Mouse (Mus musculus) liver, embryonic 12.5 days (tissue): ENCODE results near the gene Evi2. TPM values are rescaled to one million over a fixed set of nuclear protein-coding genes. Genes with fewer than 3 reads are reported as not detected.

Source experiments
- ATAC-seq: fragments of 200-750 bp; cut with Nextera tagmentation; 2 replicates; pipeline ENCODE4 v1.8.0; 2017; ENCODE audit warnings: moderate number of reproducible peaks, mild to moderate bottlenecking, moderate library complexity
- H3K27ac ChIP-seq: fragments of 300-500 bp; sonication (generic); 2 replicates; pipeline ENCODE4 v1.5.1; 2016; ENCODE audit warnings: mild to moderate bottlenecking
- H3K27me3 ChIP-seq: fragments of 300-500 bp; sonication (generic); replicated peaks from 2 replicates; pipeline ENCODE4 v1.6.1; 2016; ENCODE audit warnings: mild to moderate bottlenecking, moderate library complexity
- H3K36me3 ChIP-seq: fragments of 300-500 bp; sonication (generic); 2 replicates; pipeline ENCODE4 v1.6.1; 2016; ENCODE audit warnings: mild to moderate bottlenecking, moderate library complexity
- H3K4me1 ChIP-seq: fragments of 300-500 bp; sonication (generic); 2 replicates; pipeline ENCODE4 v1.6.1; 2016
- H3K4me2 ChIP-seq: fragments of 300-500 bp; sonication (generic); 2 replicates; pipeline ENCODE4 v1.6.1; 2016; ENCODE audit warnings: mild to moderate bottlenecking, moderate library complexity
- H3K4me3 ChIP-seq: fragments of 300-500 bp; sonication (generic); 2 replicates; pipeline ENCODE4 v1.5.1; 2016; ENCODE audit warnings: mild to moderate bottlenecking, moderate library complexity
- H3K9ac ChIP-seq: fragments of 300-500 bp; sonication (generic); 2 replicates; pipeline ENCODE4 v1.6.1; 2016; ENCODE audit warnings: mild to moderate bottlenecking, moderate library complexity
- H3K9me3 ChIP-seq: fragments of 300-500 bp; sonication (generic); replicated peaks from 2 replicates; pipeline ENCODE4 v1.6.1; 2016; ENCODE audit warnings: mild to moderate bottlenecking, moderate library complexity
- WGBS: fragments of 180-500 bp; shearing (Covaris S2); methylation state at CpG from one replicate; pipeline ENCODE4 v1.1.7; 2016; ENCODE audit not compliant: insufficient replicate concordance; 5-methylcytosine and 5-hydroxymethylcytosine counted together
- polyA plus RNA-seq: library from polyadenylated mRNA; unstranded; fragments of >200 nt; fragmentation: Nextera tagmentation; extraction: Ambion mirVana; gene quantifications from 2 replicates; pipeline ENCODE4 v1.2.1, GENCODE M21; 2016

Gene Evi2
- polyA plus RNA-seq: 0.66 and 0.77 TPM in 2 replicates

GRCm38 (mm10) chr11:79530333-79530761 is at the start of gene Evi2, which contains the start of gene Evi2a:
TSS of gene Evi2 (minus strand) at chr11:79530589.
TSS of gene Evi2a (minus strand) at chr11:79530609.
- Histone ChIP-seq H3K4me1 (peaks cover 71% of the 10 kb centered on the region), H3K9ac (peak within 1 kb of the TSS; percentile 4; the same call in 1 of the 2 replicates), H3K27ac (no peak within 1 kb of the TSS), H3K4me3 (peak within 1 kb of the TSS; percentile 9; the same call in 1 of the 2 replicates), H3K4me2 (peak within 1 kb of the TSS; percentile 41), H3K36me3 (peaks cover 4% of the 10 kb centered on the region; the same call in 1 of the 2 replicates), H3K27me3 (no peaks in the 10 kb centered on the region), H3K9me3 (no peaks in the 10 kb centered on the region)
- WGBS: 34% methylated on average over 7 of the region's 7 CpGs
- no peak for ATAC-seq

- ATAC-seq: no peak
- peaks cover 15% of the 10 kb centered on the region for H3K4me1 ChIP-seq
These were observed 47.4 kb upstream of the Evi2 start for GRCm38 (mm10) chr11:79577741-79578140.

GRCm38 (mm10) chr11:79575383-79576073 is 45.1 kb upstream of the Evi2 start:
- peaks cover 24% of the 10 kb centered on the region for H3K36me3 ChIP-seq
- no peak overlapping the region for H3K4me3 ChIP-seq
- H3K27ac ChIP-seq: no peak overlapping the region
- H3K4me2 ChIP-seq: no peak overlapping the region
- WGBS: 81% methylated on average over 14 of the region's 14 CpGs
- peaks cover 14% of the 10 kb centered on the region for H3K4me1 ChIP-seq
- H3K27me3 ChIP-seq: no peaks in the 10 kb centered on the region
- H3K9ac ChIP-seq: no peak overlapping the region
- H3K9me3 ChIP-seq: no peaks in the 10 kb centered on the region
- ATAC-seq: no peak

More at GRCm38 (mm10) chr11:79577741-79578140, 47.4 kb upstream of the Evi2 start:
- Histone ChIP-seq H3K4me3 (no peak overlapping the region), H3K36me3 (peaks cover 11% of the 10 kb centered on the region), H3K27me3 (no peaks in the 10 kb centered on the region), H3K9me3 (no peaks in the 10 kb centered on the region), H3K27ac (no peak overlapping the region), H3K4me2 (no peak overlapping the region), H3K9ac (no peak overlapping the region)
- WGBS: 33% methylated on average over 5 of the region's 5 CpGs

DNA sequence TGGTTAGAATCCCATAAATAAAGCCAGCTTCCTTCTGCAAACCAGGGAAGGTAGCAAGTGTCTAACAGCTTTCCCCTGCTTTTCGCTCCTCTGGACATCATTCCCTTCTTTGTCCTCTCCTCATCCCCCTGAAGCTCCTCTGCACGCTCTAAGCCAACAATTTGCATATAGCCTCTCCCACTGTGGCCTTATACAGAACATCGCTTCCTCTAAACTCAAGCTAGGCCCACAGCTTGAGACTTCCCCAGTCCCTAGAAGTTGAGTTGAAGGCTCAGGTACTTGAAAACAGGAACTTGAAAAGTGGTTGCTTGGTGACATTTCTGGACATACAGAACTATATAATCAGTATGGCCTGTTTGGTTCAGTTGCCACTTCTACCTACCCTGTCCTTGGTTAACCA is 43.4 kb upstream of the Evi2 start:
- H3K9me3 ChIP-seq: no peaks in the 10 kb centered on the region
- no peak for ATAC-seq
- 71% methylated on average over 3 of the region's 3 CpGs for WGBS
- no peak overlapping the region for H3K27ac ChIP-seq
- H3K27me3 ChIP-seq: no peaks in the 10 kb centered on the region
- H3K9ac ChIP-seq: no peak overlapping the region
- H3K4me1 ChIP-seq: peaks cover 8% of the 10 kb centered on the region; the same call in 1 of the 2 replicates
- H3K4me3 ChIP-seq: no peak overlapping the region
- no peak overlapping the region for H3K4me2 ChIP-seq
- peaks cover 38% of the 10 kb centered on the region for H3K36me3 ChIP-seq

DNA sequence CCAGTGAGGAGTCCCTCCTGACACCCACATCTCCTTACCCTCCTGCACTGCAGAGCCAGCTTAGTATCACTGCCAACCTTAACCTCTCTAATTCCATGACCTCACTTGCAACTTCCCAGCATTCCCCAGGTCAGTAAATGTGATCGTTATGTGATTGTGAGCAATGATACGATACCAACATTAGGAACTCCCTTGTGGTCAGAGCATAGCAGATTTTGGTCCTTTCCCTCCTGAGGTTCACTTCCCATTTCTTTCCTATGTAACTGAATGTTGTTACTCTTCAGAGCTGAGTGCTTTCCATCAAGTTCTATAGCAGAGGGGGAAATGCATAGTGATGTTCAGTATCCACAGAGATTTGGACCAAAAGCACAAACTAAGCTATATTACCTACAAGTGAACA is 39.9 kb upstream of the Evi2 start:
- no peak for ATAC-seq
- Histone ChIP-seq H3K36me3 (peaks cover 54% of the 10 kb centered on the region), H3K9me3 (no peaks in the 10 kb centered on the region), H3K9ac (no peak overlapping the region), H3K27ac (no peak overlapping the region), H3K4me3 (no peak overlapping the region), H3K27me3 (no peaks in the 10 kb centered on the region), H3K4me1 (no peaks in the 10 kb centered on the region), H3K4me2 (no peak overlapping the region)
- WGBS: 84% methylated on average over 2 of the region's 2 CpGs

- no peak for ATAC-seq
- Histone ChIP-seq H3K4me2 (no peak overlapping the region), H3K27ac (no peak overlapping the region), H3K27me3 (no peaks in the 10 kb centered on the region), H3K4me1 (no peaks in the 10 kb centered on the region), H3K9ac (no peak overlapping the region), H3K4me3 (no peak overlapping the region), H3K9me3 (no peaks in the 10 kb centered on the region), H3K36me3 (peaks cover 61% of the 10 kb centered on the region)
- 83% methylated on average over 11 of the region's 11 CpGs for WGBS
These were observed 38.0 kb upstream of the Evi2 start for GRCm38 (mm10) chr11:79568197-79568911.

- no peaks in the 10 kb centered on the region for H3K9me3 ChIP-seq
- H3K4me3 ChIP-seq: no peak overlapping the region
- no peaks in the 10 kb centered on the region for H3K27me3 ChIP-seq
- WGBS: 44% methylated on average over 1 of the region's 1 CpGs
- H3K36me3 ChIP-seq: peaks cover 62% of the 10 kb centered on the region
- ATAC-seq: no peak
- H3K27ac ChIP-seq: no peak overlapping the region
- H3K4me1 ChIP-seq: no peaks in the 10 kb centered on the region
- H3K4me2 ChIP-seq: no peak overlapping the region
- no peak overlapping the region for H3K9ac ChIP-seq
These were observed 36.6 kb upstream of the Evi2 start for GRCm38 (mm10) chr11:79566947-79567346.

GRCm38 (mm10) chr11:79563493-79563892 is 33.1 kb upstream of the Evi2 start:
- Histone ChIP-seq H3K4me1 (no peaks in the 10 kb centered on the region), H3K4me3 (no peak overlapping the region), H3K4me2 (no peak overlapping the region), H3K9ac (no peak overlapping the region), H3K27ac (no peak overlapping the region), H3K9me3 (no peaks in the 10 kb centered on the region), H3K36me3 (peaks cover 55% of the 10 kb centered on the region), H3K27me3 (no peaks in the 10 kb centered on the region)
- WGBS: 80% methylated on average over 7 of the region's 7 CpGs
- no peak for ATAC-seq

DNA sequence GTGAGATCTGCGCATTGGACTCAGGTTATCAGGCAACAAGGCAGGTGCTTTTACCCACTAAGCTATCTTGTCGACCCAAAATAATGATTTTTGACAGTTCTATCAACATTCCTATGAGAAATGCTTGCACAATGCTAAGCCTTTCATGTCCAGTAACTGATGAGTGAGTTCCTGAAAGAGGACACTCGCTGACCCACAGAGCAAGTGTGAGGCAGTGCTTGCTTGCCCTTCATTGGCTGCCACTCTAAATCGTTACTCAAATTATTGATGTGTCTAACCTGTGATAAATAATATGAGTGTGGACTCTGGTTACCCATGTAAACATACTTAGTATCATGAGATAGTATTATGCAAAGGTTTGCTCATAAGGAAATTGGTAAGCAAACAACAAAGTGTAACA is 30.1 kb upstream of the Evi2 start:
- Histone ChIP-seq H3K27ac (no peak overlapping the region), H3K4me1 (no peaks in the 10 kb centered on the region), H3K9ac (no peak overlapping the region), H3K27me3 (no peaks in the 10 kb centered on the region), H3K36me3 (peaks cover 49% of the 10 kb centered on the region), H3K9me3 (no peaks in the 10 kb centered on the region), H3K4me3 (no peak overlapping the region), H3K4me2 (no peak overlapping the region)
- ATAC-seq: no peak
- 74% methylated on average over 4 of the region's 4 CpGs for WGBS

DNA sequence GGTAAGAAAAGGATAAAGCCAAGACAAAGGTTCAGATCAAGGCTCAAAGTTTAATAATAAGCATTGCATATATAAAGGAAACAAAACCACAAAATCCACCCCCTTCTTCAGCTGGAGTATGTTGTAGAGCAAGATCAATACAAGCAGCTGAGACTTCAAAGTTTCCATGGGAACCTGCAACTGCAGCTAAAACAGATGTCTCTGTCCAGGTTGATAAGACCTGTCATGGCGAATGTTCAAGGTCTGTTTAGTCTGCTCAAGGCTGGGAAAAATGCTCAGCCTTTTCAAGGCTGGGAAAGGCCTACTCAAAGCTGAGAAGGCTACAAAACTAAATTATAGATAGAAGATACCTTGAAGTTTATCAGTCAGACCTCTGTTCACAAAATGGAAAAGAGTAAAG is 22.2 kb upstream of the Evi2 start:
- Histone ChIP-seq H3K4me2 (no peak overlapping the region), H3K9me3 (no peaks in the 10 kb centered on the region), H3K36me3 (peaks cover 62% of the 10 kb centered on the region), H3K9ac (no peak overlapping the region), H3K27me3 (no peaks in the 10 kb centered on the region), H3K4me3 (no peak overlapping the region), H3K27ac (no peak overlapping the region), H3K4me1 (peaks cover 15% of the 10 kb centered on the region)
- peak; percentile 59; the same call in 1 of the 2 replicates for ATAC-seq
- WGBS: 11% methylated on average over 1 of the region's 1 CpGs

- no peak overlapping the region for H3K27ac ChIP-seq
- 63% methylated on average over 3 of the region's 3 CpGs for WGBS
- H3K9me3 ChIP-seq: no peaks in the 10 kb centered on the region
- H3K27me3 ChIP-seq: no peaks in the 10 kb centered on the region
- H3K4me3 ChIP-seq: no peak overlapping the region
- H3K9ac ChIP-seq: no peak overlapping the region
- no peak for ATAC-seq
- peaks cover 30% of the 10 kb centered on the region for H3K4me1 ChIP-seq
- H3K36me3 ChIP-seq: peaks cover 16% of the 10 kb centered on the region
- H3K4me2 ChIP-seq: peak overlapping the region; percentile 3; the same call in 1 of the 2 replicates
These were observed 5.9 kb upstream of the Evi2 start for GRCm38 (mm10) chr11:79536293-79536692.

- whole genome bisulfite sequencing: 30% methylated on average over 4 of the region's 4 CpGs
- H3K27ac ChIP-seq: no peak overlapping the region
- no peak overlapping the region; the same call in 1 of the 2 replicates for H3K4me3 ChIP-seq
- no peaks in the 10 kb centered on the region for H3K9me3 ChIP-seq
- H3K36me3 ChIP-seq: peaks cover 12% of the 10 kb centered on the region
- H3K4me2 ChIP-seq: 0 out of 2 replicates have a peak overlapping the region, but pooled peaks have one; percentile 3
- peak overlapping the region; percentile 22; the same call in 1 of the 2 replicates for H3K9ac ChIP-seq
- no peak for ATAC-seq
- H3K4me1 ChIP-seq: peaks cover 37% of the 10 kb centered on the region
- no peaks in the 10 kb centered on the region for H3K27me3 ChIP-seq
These were observed 5.2 kb upstream of the Evi2 start for GRCm38 (mm10) chr11:79535554-79535953.
